Mouse (Mus musculus): Measurements from ENCODE around the gene D330020A13Rik. TPM values are rescaled to one million over a fixed set of nuclear protein-coding genes. Genes with fewer than 3 reads are reported as not detected.

D330020A13Rik gene
- not detected for polyA plus RNA-seq (2017; shearing (Covaris generic))

GRCm38 (mm10) chr6:120294056-120294784 is at the start of gene D330020A13Rik, which contains the start of gene B4galnt3:
Gene D330020A13Rik (plus strand): TSS chr6:120294364.
Gene B4galnt3 (minus strand): TSS chr6:120294559.

Other genes with a start within 250 kb of the D330020A13Rik start
- not detected for gene Ninj2, start 201.0 kb upstream of the D330020A13Rik start, polyA plus RNA-seq (2017; shearing (Covaris generic))
- gene B4galnt3, start 195 bp downstream of the D330020A13Rik start, polyA plus RNA-seq (2017; shearing (Covaris generic)) = not detected
- 178 TPM for gene Kdm5a, start 69.8 kb downstream of the D330020A13Rik start, polyA plus RNA-seq (2017; shearing (Covaris generic))
- 8.2 TPM for gene Ccdc77, start 70.0 kb downstream of the D330020A13Rik start, polyA plus RNA-seq (2017; shearing (Covaris generic))
- gene Il17ra, start 168.9 kb downstream of the D330020A13Rik start, polyA plus RNA-seq (2017; shearing (Covaris generic)) = 227 TPM
- gene Tmem121b, start 199.4 kb downstream of the D330020A13Rik start, polyA plus RNA-seq (2017; shearing (Covaris generic)) = 0.58 TPM
- 111 TPM for gene Hdhd5, start 237.0 kb downstream of the D330020A13Rik start, polyA plus RNA-seq (2017; shearing (Covaris generic))